Mouse (Mus musculus): ENCODE data around the gene Vmn1r116.
"Not testable (repeated sequence)": the region's sequence is repeated elsewhere in the genome, so short reads cannot be mapped to it uniquely, and the experiment has no call there.

DNA sequence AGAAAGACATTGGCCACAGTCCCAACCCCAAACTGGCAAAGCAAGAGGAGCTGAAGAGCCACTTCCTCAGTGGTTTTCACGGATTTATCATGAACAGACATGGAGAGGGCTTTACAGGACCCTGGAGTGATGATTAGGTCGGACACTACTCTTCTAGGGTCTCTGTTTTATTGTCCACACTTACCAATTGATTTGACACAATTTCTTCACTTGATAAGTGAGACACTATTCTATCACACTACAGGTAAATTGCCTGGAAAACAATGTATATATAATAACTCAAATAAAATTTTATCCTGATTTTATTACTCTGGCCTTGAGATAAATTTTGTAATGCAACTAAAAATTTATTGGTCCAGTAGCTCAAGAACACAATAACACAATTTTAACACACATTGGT is 40.2 kb downstream of the Vmn1r116 start, which contains the start of gene Vmn1r118:
- TF ChIP-seq POLR2A (IDR thresholded peaks at IDR 0.05; ENCODE audit: low read depth, low read length); CTCF (IDR thresholded peaks at IDR 0.05; ENCODE audit: extremely low read depth, insufficient read depth, insufficient read length, insufficient replicate concordance): not testable (repeated sequence)
